Mouse (Mus musculus) 3T3-L1 (cell line): ENCODE measurements around the gene Bckdha.

ENCODE experiments used
- DNase-seq: peaks from one replicate; pipeline ENCODE4 v3.0.0-alpha.2; 2015; ENCODE audit warnings: low read depth, low spot score

The Bckdha gene

GRCm38 (mm10) chr7:25681341-25682231 is 22.8 kb upstream of the Bckdha start:
- no peak for DNase-seq

DNA sequence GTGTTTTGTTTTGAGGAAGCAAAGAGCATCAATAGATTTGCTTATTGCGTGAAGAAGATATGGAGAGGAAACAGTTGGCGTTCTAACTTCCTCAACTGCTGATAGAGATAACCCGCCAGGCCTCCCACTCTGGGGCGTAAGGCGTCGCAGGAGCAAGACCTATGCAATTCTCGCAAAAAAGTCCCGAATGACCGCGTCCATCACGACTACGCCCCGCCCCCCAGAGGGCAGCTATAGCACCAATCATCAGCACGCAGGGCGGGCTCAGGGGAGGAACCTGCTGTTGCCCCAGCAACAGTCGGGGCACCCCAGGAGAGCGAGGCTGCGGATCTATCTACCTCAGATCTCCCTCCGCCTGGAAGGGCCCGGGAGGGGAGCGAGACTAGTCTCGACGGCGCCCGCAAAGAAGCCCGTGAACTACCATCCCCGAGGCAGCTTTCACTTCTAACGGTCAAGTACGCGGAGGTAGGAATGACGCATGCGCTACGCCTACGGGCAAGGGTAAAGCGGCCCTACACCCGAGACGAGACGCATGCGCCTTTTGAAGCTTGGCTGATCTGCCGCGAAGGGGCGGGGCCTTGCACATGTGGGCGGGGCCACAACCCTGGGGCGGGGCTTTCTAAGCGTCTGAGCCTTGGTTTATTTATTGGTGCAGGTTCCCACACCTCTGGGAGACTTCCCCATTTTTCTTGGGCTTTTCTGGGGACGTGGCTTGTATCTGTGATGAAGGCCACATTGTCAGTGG is 21.9 kb upstream of the Bckdha start, which contains the start of gene B9d2:
Gene B9d2, plus strand, starts transcription at position 267 of the 745 bp plus-strand sequence.
- peak; percentile 96 for DNase-seq

GRCm38 (mm10) chr7:25679971-25680370 is 21.2 kb upstream of the Bckdha start:
- DNase-seq = peak; percentile 58

DNA sequence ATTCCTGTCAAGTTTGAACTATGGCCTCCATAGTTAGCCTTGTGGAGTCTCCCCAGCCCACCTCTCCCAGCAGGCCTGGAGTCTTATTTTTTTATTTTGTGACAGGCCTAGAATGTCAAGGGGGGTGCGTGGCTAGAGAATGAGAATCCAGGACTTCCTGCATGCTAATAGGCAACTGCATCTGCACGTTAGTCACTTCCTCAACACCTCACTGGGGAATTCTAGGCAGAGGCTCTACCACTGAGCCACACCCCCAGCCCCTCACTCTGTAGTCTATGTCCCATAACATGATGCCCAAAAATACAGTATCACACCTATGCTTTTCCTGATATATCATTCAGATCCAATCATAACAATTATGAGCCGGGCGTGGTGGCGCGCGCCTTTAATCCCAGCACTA is 18.2 kb upstream of the Bckdha start:
- no peak for DNase-seq

- DNase-seq = peak; percentile 25
These were observed 17.5 kb upstream of the Bckdha start for GRCm38 (mm10) chr7:25676085-25676781.

DNA sequence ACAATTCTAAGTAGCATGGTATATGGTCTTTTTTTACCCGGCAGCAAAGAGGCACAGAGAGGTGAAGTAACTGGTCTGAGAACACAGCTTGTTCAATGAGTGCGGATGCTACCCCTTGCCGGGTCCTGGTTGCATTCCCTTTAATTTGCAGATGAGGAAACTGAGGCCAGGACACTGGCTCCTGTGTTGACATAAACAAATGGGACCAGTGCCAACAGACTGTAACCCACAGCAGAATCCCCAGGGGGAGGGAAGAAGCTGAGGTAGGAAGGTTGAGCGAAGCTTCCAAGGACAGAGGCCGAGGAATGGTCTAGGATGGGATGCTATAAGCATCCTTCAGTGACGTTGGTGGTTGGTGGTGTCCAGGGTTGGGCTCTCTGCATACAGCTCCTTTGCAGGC is 16.6 kb upstream of the Bckdha start:
- DNase-seq = no peak

DNA sequence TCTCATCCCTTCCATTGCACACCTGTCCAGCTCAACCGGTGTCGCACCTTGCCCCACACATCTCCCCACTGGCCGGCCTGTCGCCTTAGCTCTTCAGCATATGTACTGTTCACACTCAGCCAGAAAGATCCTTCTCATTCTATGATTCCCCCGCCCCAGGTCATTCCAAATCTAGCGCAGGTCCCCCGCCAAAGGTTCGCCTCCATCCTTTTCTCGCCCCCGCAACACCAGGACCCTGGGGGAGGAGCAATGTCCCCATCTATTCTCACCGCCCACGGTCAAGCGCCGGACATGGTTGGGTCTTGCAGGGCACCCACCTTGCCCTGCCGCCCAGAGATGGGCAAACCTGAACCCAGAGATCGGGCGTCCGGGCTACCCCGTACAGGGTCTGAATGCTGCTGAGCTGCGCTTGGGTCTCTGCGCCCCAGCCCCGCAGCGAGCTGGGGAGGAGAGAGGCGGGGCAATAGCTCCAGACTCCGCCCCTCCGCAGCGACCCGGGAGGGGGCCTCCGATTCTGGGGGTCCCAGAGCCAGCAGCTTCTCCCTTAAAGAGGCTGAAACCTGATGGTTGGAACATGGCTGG is 16.0 kb upstream of the Bckdha start, which contains the start of gene Tmem91:
Gene Tmem91, minus strand, starts transcription at position 448 of the 582 bp plus-strand sequence.
- no peak for DNase-seq

DNA sequence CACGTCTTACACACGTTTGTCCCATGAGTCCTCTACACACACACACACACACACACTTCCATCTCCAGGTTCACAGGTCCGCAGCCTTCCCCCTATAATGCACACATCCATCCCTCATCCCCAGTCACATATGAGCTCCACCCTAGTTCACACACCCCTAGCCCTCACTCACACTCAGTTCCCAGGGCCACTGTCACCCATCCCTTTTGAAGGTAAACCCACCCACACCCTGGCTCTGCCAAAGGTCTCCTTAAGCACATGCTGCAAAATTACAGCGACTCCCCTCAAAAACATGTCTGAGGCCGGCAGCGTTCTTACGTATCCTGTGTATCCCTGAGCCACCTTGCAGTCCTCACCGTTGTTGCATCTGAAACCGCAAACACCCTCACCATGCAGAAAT is 15.5 kb upstream of the Bckdha start:
- DNase-seq = no peak

GRCm38 (mm10) chr7:25672442-25672841 is 13.7 kb upstream of the Bckdha start:
- DNase-seq = no peak

- no peak for DNase-seq
These were observed 12.9 kb upstream of the Bckdha start for GRCm38 (mm10) chr7:25671686-25672085.

GRCm38 (mm10) chr7:25670096-25670495 is 11.3 kb upstream of the Bckdha start:
- no peak for DNase-seq

DNA sequence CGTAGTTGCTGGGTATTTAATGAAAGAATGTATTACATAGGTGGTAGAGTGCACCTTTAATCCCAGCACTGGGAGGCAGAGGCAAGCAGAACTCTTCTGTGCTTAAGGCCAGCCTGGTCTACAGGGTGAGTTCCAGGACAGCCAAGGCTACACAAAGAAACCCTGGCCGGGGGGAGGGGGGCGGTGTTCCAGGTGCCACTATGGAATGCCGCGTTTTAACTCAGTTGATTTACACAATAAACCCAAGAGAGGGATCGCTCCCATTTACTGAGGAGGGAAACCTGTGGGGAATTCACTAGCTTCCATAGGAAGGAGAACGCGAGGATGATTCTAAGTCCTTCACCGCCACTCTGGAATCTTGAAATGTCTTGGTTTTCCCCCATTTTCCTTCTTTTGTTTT is 10.8 kb upstream of the Bckdha start:
- DNase-seq = no peak

DNA sequence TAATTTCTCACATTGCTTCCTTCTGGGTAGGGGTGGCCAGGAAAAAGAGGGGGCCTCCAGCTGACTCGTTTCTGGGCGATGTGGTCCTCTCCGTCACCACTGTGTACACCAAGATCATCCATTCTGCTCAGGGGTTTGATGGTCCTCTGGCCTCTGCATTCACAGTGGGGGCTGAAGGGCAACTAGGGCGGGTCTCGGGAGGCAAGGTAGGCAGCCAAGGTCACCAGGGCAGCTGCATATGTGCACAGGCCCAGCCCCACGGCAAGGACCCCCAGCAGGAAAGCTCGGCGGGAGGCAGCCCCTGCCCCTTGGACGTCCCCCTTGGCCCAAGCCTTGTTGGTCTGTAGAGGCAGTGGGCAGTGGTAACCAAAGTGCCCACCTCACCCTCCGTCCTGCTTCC is 10.4 kb upstream of the Bckdha start:
- no peak for DNase-seq

- no peak for DNase-seq
These were observed 7.6 kb upstream of the Bckdha start for GRCm38 (mm10) chr7:25666381-25666780.

- peak; percentile 35 for DNase-seq
These were observed 996 bp downstream of the Bckdha start for GRCm38 (mm10) chr7:25657785-25658184.

DNA sequence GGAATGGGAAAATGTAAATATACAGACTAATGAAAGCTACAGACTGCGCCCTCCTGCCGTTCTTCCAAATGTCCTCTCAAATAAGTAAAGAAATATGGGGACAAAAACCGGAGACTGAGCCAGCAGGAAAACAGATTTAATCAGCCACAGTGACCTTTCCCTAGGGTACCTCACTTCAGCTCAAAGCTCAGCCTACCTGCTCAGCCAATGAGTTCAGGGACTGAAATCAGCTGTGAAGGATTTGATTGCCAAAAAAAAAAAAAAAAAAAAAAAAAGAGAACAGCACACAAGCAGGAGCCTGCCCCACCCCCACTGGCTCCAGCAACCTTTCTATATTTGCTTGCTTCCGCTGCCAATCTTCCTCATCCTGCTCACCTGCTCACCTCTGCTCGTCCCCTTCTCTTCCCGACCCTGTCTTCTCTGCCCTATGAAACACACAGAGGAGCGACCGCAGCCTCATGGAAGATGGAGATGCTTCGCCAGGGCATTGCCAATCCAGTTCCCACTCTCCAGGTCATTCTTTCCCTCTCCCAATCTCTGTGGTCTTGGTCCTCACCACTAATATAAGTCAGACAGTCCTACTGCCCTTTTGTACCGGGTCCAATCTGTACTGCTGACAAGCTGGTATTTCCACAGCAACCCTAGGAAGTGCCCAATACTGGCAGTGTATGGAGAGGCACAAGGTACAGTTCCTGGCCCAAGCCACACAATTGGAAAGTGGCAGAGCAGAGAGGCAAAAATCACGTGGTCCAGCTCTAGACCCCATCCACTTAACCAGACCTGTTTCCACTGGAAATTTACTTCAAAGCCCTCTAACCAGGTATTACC is 3.0 kb downstream of the Bckdha start:
- DNase-seq = no peak

GRCm38 (mm10) chr7:25652244-25652759 is 6.5 kb downstream of the Bckdha start:
- no peak for DNase-seq

DNA sequence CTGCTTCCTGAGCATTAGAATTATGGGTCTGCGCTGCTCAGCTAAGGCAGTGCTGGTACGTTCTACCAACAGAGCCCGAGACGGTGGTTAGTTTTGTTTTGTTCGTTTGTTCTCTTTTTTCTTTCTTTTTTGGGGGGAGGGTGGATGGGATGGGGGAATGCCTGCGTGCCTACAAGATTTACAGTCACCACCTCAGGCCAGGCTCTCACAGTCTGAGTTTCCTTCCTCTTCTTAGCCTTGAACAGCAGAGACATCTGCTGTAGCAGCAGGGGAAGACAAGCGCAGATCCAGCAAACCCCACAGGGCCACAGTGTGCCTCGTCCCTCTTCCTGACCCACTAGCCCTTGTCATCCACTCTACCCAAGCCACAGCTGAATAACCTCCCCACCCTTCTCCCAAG is 7.5 kb downstream of the Bckdha start:
- no peak for DNase-seq

DNA sequence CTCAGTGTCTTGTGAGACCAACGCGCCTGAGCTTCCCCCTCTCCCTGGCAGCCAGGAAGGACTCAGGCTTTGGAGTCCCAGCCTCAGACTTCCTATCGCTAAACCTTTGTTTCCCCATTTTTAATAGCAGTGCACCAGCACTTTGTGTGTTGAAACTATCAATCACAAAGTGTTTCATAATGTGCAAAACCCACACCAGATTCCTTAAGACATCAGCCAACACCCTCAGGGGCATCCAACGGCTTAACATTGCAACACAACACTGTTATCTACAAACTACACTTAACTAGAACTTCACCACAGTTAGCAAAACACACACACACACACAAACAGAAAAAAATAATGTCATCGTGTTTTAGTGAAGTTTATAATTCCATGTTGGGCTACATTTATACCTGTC is 8.9 kb downstream of the Bckdha start:
- no peak for DNase-seq

GRCm38 (mm10) chr7:25647574-25648123 is 11.1 kb downstream of the Bckdha start:
- no peak for DNase-seq
